Mouse (Mus musculus) heart, adult 2 months (tissue): ENCODE results near the gene Tex12.

Experiments
- CTCF ChIP-seq: fragments of 200-600 bp; IDR thresholded peaks from 2 replicates; pipeline ENCODE4 v1.8.1; 2022; ENCODE audit warnings: antibody characterized with exemption, mild to moderate bottlenecking, moderate library complexity
- EP300 ChIP-seq: fragments of 200-500 bp; IDR thresholded peaks from 2 replicates; pipeline ENCODE4 v1.6.1; 2011; ENCODE audit warnings: low read depth, low read length, control low read depth; ENCODE audit not compliant: insufficient read depth
- POLR2A ChIP-seq: fragments of 200-500 bp; IDR thresholded peaks from 2 replicates; pipeline ENCODE4 v1.6.1; 2011; ENCODE audit warnings: mild to moderate bottlenecking, low read depth, low read length, control low read depth; ENCODE audit not compliant: insufficient read depth

DNA sequence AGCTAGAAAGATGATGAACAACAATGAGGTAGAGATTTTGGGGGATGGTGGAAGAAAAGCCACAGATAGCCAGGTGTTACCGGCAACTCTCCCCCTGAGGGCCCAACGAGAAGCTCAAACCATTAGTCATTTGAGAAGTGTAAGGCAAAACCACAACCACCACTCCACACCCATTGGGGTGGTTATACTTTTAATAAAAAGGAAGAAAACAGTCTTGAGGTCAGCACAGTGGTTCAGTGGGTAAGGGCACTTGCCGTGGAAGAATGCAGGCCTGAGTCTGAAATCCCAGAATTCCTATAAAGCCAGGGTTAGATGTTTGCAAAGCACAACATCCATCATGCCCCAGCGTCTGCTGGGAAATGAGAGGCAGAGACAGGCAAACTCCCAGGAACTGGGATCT lies 23.8 kb downstream of the Tex12 start:
- no peak for TF ChIP-seq EP300
- TF ChIP-seq POLR2A, result no peak
- TF ChIP-seq CTCF, result no peak
